Mouse (Mus musculus) testis, adult 2 months (tissue): ENCODE results near the gene Copb2. TPM values are rescaled to one million over a fixed set of nuclear protein-coding genes. Genes with fewer than 3 reads are reported as not detected.

Source experiments
- H3K27ac ChIP-seq: fragments of 200-500 bp; 2 replicates; pipeline ENCODE4 v1.5.1; 2012; ENCODE audit warnings: low read depth, low read length; ENCODE audit not compliant: control insufficient read depth, insufficient read depth
- H3K27me3 ChIP-seq: fragments of 200-500 bp; 2 replicates; pipeline ENCODE4 v1.6.1; 2012; ENCODE audit warnings: mild to moderate bottlenecking, low read length, moderate library complexity; ENCODE audit not compliant: control insufficient read depth, insufficient read depth
- H3K36me3 ChIP-seq: fragments of 200-500 bp; 2 replicates; pipeline ENCODE4 v1.6.1; 2012; ENCODE audit warnings: mild to moderate bottlenecking, low read length; ENCODE audit not compliant: control insufficient read depth, insufficient read depth
- H3K4me1 ChIP-seq: fragments of 200-500 bp; 2 replicates; pipeline ENCODE4 v1.6.1; 2012; ENCODE audit warnings: low read length; ENCODE audit not compliant: control insufficient read depth, insufficient read depth
- H3K4me3 ChIP-seq: fragments of 200-500 bp; 2 replicates; pipeline ENCODE4 v1.5.1; 2012; ENCODE audit warnings: low read depth, mild to moderate bottlenecking, low read length, moderate library complexity, mixed read lengths; ENCODE audit not compliant: control insufficient read depth
- CTCF ChIP-seq: fragments of 200-500 bp; IDR thresholded peaks from 2 replicates; pipeline ENCODE4 v1.5.1; 2012; ENCODE audit warnings: low read depth, mild to moderate bottlenecking, inconsistent platforms, low read length, moderate library complexity; ENCODE audit not compliant: control insufficient read depth, insufficient read depth, insufficient replicate concordance
- POLR2A ChIP-seq: fragments of 200-500 bp; IDR thresholded peaks from 2 replicates; pipeline ENCODE4 v1.6.1; 2012; ENCODE audit warnings: low read depth, mild to moderate bottlenecking, inconsistent platforms, low read length, moderate library complexity; ENCODE audit not compliant: control insufficient read depth
- polyA plus RNA-seq: library from polyadenylated mRNA; depleted of rRNA; stranded (reverse); fragments of >200 nt; gene quantifications from 2 replicates; pipeline ENCODE4 v1.2.3, GENCODE M21; 2012; rRNA removed

Copb2 gene
- polyA plus RNA-seq, 1 experiment, result 23.3 TPM

DNA sequence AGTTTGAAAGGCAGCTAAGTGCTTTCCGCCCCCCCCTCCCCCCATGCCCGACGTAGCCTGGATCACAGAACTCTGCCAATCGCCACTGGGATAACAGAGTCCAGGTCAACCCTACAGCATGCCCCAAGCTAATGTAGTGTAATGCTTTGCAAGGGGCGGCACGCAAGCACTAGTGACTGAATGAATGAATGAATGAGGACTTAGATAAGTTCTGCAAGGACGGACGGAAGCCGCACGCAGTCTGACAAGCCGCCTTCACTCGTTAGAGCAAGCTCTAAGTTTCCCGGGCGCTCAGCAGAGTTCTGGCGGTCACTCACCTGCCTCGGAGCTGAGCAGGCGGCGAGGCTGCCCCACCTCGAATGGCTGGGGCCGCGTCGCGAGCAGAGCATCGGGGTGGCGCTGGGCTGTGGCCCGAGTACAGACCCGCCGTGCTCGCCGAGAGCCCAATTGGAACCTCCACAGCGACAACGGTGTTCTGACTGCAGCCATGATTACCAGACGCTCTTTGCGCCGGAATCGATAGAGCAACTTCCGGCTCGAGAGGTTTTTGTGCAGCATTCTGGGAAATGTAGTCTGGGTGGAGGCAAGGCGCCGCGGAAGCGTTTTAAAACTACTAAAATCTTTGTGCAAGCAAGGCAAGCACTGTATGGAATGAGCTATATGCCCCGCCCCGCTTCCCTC is 37.8 kb downstream of the Copb2 start, which contains the start of gene Mrps22:
Mrps22 (minus strand) TSS at position 505 of the 681 bp plus-strand sequence.
- peaks cover 5% of the 10 kb centered on the region for H3K4me1 ChIP-seq
- H3K27me3 ChIP-seq, result no peaks in the 10 kb centered on the region
- H3K27ac ChIP-seq, result peak within 1 kb of the TSS; percentile 46
- TF ChIP-seq CTCF, result no peak
- TF ChIP-seq POLR2A, result peak; percentile 85
- no peaks in the 10 kb centered on the region for H3K36me3 ChIP-seq
- peak within 1 kb of the TSS; percentile 91 for H3K4me3 ChIP-seq

DNA sequence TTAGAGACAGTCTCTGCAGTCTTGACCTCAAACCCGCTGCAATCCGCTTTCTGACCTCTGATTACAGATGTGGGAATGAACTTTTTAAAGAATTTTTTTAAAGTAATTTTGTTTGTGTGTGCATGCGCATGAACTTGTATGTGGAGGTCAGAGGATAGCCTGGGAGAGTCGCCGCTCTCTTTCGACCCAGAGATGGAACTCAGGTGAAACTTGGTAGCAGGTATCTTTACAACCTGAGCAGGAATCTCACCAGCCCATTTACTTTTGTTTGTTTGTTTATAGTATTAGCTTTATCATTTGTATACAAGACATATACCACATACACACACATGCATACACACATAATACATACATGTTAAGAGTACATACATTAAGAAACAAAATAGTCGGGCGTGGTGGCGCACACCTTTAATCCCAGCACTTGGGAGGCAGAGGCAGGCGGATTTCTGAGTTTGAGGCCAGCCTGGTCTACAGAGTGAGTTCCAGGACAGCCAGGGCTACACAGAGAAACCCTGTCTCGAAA is 38.4 kb downstream of the Copb2 start:
- H3K4me3 ChIP-seq, result peak overlapping the region; percentile 91
- H3K27ac ChIP-seq, result no peak overlapping the region
- H3K4me1 ChIP-seq, result peaks cover 5% of the 10 kb centered on the region
- H3K27me3 ChIP-seq, result no peaks in the 10 kb centered on the region
- TF ChIP-seq POLR2A (no peak), CTCF (no peak)
- H3K36me3 ChIP-seq, result no peaks in the 10 kb centered on the region

DNA sequence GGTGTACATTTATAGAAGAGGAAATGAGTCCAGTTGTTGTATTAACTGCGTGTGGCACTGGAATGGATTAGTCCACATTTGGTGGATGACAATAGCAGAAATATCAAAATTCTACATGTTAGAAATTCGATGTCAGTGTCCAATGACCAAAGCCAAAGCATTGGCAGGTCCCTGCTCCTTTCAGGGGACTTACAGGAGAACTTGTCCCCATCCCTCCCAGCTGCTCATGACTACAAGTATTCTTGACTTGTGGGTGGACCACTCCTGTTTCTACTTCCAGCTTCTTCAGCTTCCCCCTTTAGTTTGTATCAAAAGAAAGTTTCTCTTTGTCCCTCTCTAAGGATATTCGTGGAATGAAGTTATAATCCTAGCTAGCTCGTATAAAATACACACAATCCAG is 41.4 kb downstream of the Copb2 start:
- no peaks in the 10 kb centered on the region for H3K36me3 ChIP-seq

DNA sequence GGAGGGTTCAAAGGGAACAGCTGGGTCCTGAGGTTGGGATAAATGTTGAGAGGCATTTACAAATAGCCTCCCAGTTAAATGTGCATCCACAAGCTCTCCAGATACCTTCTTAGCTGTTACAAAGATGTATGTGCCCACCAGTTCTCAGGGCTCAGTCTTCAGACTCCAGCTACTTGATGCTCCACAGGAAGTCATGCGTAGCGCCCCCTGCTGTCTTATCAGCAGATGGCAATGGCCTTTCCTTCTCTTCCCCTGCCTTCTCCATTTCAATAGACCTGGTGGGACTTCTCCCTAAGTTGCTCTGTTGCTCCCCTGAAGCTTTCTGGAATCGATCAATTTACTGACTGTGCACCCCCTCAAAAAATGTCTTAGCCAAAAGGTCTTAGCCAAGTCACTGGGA is 65.0 kb downstream of the Copb2 start:
- H3K4me1 ChIP-seq, result no peaks in the 10 kb centered on the region
- TF ChIP-seq POLR2A (no peak), CTCF (peak; percentile 78; the same call in 1 of the 2 replicates)
- H3K27me3 ChIP-seq, result no peaks in the 10 kb centered on the region
- no peak overlapping the region for H3K4me3 ChIP-seq
- no peak overlapping the region for H3K27ac ChIP-seq
- H3K36me3 ChIP-seq, result no peaks in the 10 kb centered on the region

More for the DNA sequence above, 41.4 kb downstream of the Copb2 start:
- H3K27me3 ChIP-seq, result no peaks in the 10 kb centered on the region
- no peak overlapping the region for H3K27ac ChIP-seq
- no peak overlapping the region for H3K4me3 ChIP-seq
- H3K4me1 ChIP-seq, result peaks cover 5% of the 10 kb centered on the region
- TF ChIP-seq CTCF (no peak), POLR2A (no peak)

DNA sequence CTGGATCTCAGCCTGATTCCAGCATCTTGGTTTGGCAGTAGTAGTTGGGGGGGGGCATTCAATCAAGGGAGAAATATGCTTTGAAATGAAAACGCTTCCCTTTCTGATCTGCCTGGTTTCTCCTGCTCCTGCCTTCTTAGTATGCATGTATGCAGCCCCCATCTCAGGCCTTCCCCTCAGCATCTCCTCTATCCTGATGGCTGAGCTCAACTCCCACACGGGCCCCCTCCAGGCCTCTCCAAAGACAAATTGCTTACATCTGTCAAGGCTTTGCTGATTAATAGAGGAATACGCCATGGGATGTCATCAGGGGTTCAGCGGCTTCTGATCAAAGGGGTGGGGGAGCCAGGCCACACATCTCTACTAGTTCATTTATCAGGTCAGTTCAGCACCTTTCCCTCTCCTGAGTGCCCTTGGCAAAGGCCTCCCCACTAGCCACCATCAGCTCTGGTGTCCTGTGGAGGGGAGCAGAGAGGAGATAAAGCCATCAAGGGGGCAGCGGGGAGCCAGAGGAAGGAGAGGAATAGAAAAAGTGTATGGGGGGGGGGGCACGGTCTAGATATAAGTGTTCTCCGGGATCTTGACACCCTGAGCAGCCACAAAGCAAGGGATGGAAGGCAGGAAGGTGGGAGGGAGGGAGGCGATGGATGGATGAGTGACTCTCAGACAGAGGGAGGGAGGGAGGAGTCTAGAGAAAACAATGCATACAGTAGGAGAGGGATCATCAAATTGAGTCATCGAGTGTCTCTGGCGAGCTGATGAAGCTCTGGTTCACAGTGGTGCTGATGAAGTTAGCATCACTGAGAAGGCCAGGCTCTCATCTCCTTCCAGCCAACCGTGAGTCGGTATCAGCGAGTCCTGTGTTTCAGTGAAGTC is 70.0 kb downstream of the Copb2 start:
- H3K4me1 ChIP-seq, result no peaks in the 10 kb centered on the region
- H3K27ac ChIP-seq, result no peak overlapping the region
- no peaks in the 10 kb centered on the region for H3K36me3 ChIP-seq
- no peak overlapping the region for H3K4me3 ChIP-seq
- no peaks in the 10 kb centered on the region for H3K27me3 ChIP-seq
- TF ChIP-seq POLR2A (no peak), CTCF (no peak)

Other genes with a start within 250 kb of the Copb2 start
- gene Rbp1, start 140.8 kb upstream of the Copb2 start, polyA plus RNA-seq, result 3.2 and 4.3 TPM in 2 replicates
- gene Rbp2, start 77.6 kb upstream of the Copb2 start, polyA plus RNA-seq, result 0.20 TPM in 1 of 2 replicates, not detected in the other
- gene Mrps22, start 37.9 kb downstream of the Copb2 start, polyA plus RNA-seq, result 20.9 and 23.2 TPM in 2 replicates